Mouse (Mus musculus) liver, embryonic 14.5 days (tissue): ENCODE measurements around the gene Alpk3. TPM values are rescaled to one million over a fixed set of nuclear protein-coding genes. Genes with fewer than 3 reads are reported as not detected.

Source experiments
- ATAC-seq: fragments of 200-750 bp; cut with Nextera tagmentation; 2 replicates; pipeline ENCODE4 v1.8.0; 2017; ENCODE audit warnings: moderate number of reproducible peaks, mild to moderate bottlenecking, moderate library complexity; ENCODE audit not compliant: insufficient read depth
- DNase-seq, 3 experiments: peaks; one replicate each; pipeline ENCODE4 v3.0.0-alpha.2; 2012 to 2013; ENCODE audit warnings: low read depth in 3 of 3, low spot score in 3 of 3
- H3K27ac ChIP-seq: fragments of 300-500 bp; sonication (generic); 2 replicates; pipeline ENCODE4 v1.5.1; 2014; ENCODE audit warnings: moderate library complexity, mild to moderate bottlenecking, control low read depth, inconsistent platforms
- H3K27me3 ChIP-seq: fragments of 300-500 bp; sonication (generic); 2 replicates; pipeline ENCODE4 v1.6.1; 2014; ENCODE audit warnings: mild to moderate bottlenecking, low read length, moderate library complexity; ENCODE audit not compliant: control insufficient read depth, insufficient read depth
- H3K36me3 ChIP-seq: fragments of 300-500 bp; sonication (generic); replicated peaks from 2 replicates; pipeline ENCODE4 v1.6.1; 2014; ENCODE audit warnings: low read depth; ENCODE audit not compliant: control insufficient read depth, insufficient read depth
- H3K4me1 ChIP-seq, 2 experiments: fragments of 200-500 bp in 1 of 2; fragments of 300-500 bp in 1 of 2; sonication (generic) in 1 of 2; replicated peaks; 2 replicates each; pipeline ENCODE4 v1.6.1; 2012 to 2014; ENCODE audit warnings: antibody characterized with exemption in 1 of 2, inconsistent platforms in 1 of 2, low read length in 1 of 2; ENCODE audit not compliant: control insufficient read depth in 2 of 2, insufficient read depth in 2 of 2
- H3K4me2 ChIP-seq: fragments of 300-500 bp; sonication (generic); 2 replicates; pipeline ENCODE4 v1.6.1; 2014; ENCODE audit warnings: low read depth, mild to moderate bottlenecking, control low read depth, moderate library complexity
- H3K4me3 ChIP-seq, 2 experiments: fragments of 200-500 bp in 1 of 2; fragments of 300-500 bp in 1 of 2; sonication (generic) in 1 of 2; 2 replicates each; pipeline ENCODE4 v1.5.1; 2012 to 2014; ENCODE audit warnings: low read depth in 2 of 2, low read length in 2 of 2, mild to moderate bottlenecking in 2 of 2, control low read depth in 1 of 2, inconsistent platforms in 1 of 2, moderate library complexity in 1 of 2; ENCODE audit not compliant: insufficient read depth in 1 of 2
- H3K9ac ChIP-seq: fragments of 300-500 bp; sonication (generic); replicated peaks from 2 replicates; pipeline ENCODE4 v1.6.1; 2014; ENCODE audit warnings: mild to moderate bottlenecking, control low read depth, moderate library complexity
- H3K9me3 ChIP-seq: fragments of 300-500 bp; sonication (generic); 2 replicates; pipeline ENCODE4 v1.6.1; 2016; ENCODE audit warnings: low read length, mixed read lengths; ENCODE audit not compliant: control insufficient read depth
- CTCF ChIP-seq: IDR thresholded peaks from 2 replicates; pipeline ENCODE4 v1.5.1; 2016; ENCODE audit warnings: antibody characterized with exemption, low read depth, control low read depth
- EP300 ChIP-seq: IDR thresholded peaks from 2 replicates; pipeline ENCODE4 v1.6.1; 2016; ENCODE audit warnings: antibody characterized with exemption, low read depth
- WGBS: fragments of 180-500 bp; shearing (Covaris S2); extraction: QIAGEN DNeasy Blood & Tissue Kit; methylation state at CpG from one replicate; pipeline ENCODE4 v1.1.7; 2014; ENCODE audit not compliant: insufficient replicate concordance; 5-methylcytosine and 5-hydroxymethylcytosine counted together
- polyA plus RNA-seq, 2 experiments: library from polyadenylated mRNA; depleted of rRNA in 1 of 2; stranded (reverse) in 1 of 2; unstranded in 1 of 2; fragments of >200 nt; fragmentation: Nextera tagmentation in 1 of 2; extraction: Ambion mirVana in 1 of 2; gene quantifications; 2 replicates each; pipeline versions ENCODE4 v1.2.1 to v1.2.3; 2012 to 2014

Alpk3 gene
- polyA plus RNA-seq, 2 experiments, result 0.03 to 0.04 TPM

DNA sequence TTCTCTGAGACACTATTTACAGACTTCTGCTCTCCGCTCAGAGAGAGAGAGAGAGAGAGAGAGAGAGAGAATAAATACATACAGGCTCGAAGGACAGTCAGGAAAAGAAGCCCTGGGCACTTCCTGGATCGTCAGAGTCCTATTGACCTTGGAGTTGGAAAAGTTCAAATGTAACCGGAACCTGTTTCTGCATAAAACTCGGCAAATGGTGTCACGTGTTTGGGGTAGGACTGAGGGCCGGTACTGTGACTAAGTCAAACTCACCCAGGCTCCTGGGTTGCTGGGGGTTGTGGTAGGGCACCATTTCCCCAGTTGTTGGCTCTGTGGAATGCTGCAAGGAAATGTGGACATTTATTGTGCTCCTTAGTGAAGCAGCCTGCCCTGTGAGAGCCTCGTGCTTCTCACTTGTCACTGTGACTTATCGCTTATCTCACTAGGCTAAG is 1.3 kb downstream of the Alpk3 start:
- Histone ChIP-seq H3K9me3 (no peaks in the 10 kb centered on the region), H3K4me1 (peaks cover 26 to 34% of the 10 kb centered on the region in 2 experiments), H3K36me3 (no peaks in the 10 kb centered on the region), H3K27me3 (no peaks in the 10 kb centered on the region), H3K4me3 (no peak overlapping the region), H3K4me2 (peak overlapping the region; percentile 71), H3K27ac (no peak overlapping the region), H3K9ac (peak overlapping the region; percentile 5; the same call in 1 of the 2 replicates)
- TF ChIP-seq CTCF (no peak), EP300 (no peak)
- ATAC-seq (no peak), DNase-seq (no peak)
- WGBS, result 20% methylated on average over 9 of the region's 9 CpGs

DNA sequence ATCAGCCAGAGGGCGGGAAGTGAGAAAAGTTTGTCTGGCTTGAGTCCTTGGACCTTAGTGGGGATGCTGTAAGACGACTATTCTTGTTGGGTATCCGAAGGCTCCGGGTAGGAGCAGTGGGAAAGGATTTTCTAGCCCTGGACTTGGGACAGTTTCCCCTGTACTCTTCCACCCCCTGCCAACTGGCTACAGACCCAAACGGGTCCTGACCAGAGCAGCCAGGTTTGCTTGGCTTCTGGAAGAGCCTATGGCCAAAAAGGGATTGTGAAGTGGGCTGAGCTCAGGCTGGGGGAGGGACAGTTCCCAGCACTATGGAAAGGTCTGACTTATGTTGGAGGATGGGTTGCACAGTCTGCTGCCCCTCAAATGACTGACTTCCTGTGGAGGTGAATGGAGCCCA is 2.0 kb downstream of the Alpk3 start:
- no peaks in the 10 kb centered on the region for H3K27me3 ChIP-seq
- H3K4me2 ChIP-seq, result no peak overlapping the region
- no peak for TF ChIP-seq CTCF
- no peak for TF ChIP-seq EP300
- H3K27ac ChIP-seq, result no peak overlapping the region
- H3K4me3 ChIP-seq, result no peak overlapping the region
- H3K9me3 ChIP-seq, result no peaks in the 10 kb centered on the region
- no peak for ATAC-seq
- no peak overlapping the region for H3K9ac ChIP-seq
- H3K36me3 ChIP-seq, result no peaks in the 10 kb centered on the region
- no peak for DNase-seq
- peaks cover 26 to 34% of the 10 kb centered on the region in 2 experiments for H3K4me1 ChIP-seq
- WGBS, result 68% methylated on average over 5 of the region's 5 CpGs

DNA sequence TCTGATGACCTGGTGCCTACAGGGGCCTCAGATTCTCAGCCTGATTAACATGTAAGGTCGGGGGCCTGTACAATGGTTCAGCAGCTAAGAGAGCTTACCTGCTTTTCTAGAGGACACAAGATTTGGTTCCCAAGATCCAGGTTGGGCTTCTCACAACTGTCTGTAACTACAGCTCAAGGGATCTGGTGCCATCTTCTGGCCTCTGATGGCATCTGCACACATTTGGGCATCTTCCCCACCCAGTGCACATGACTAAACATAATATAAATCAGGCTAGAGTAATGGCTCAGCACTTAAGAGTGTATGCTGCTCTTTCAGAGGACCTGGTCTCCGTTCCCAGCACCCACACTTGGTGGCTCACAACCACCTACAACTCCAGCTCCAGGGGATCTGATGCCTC is 3.5 kb downstream of the Alpk3 start:
- no peak for ATAC-seq

DNA sequence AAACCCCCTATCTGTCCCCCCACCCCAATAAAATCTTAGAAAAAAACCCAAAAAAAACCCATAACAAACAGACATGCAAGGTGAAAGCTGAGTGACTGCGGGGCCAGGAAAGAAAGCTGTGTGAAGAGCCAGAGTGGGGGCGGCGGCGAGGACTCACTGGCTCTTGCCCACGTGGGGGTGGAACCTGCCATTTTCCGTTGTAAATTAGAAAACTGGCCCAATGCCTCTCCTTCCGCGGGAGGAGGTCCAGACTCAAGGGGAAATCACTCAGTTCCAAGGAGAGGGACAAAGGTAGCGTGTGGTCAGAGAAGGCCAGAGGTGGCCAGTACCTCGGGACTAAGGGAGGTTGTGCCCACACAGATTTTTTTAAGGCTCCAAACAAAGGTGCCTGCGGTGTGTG is 4.5 kb downstream of the Alpk3 start:
- WGBS, result 73% methylated on average over 11 of the region's 11 CpGs
- TF ChIP-seq CTCF (no peak), EP300 (no peak)
- ATAC-seq, result no peak

More for the DNA sequence above, 3.5 kb downstream of the Alpk3 start:
- Histone ChIP-seq H3K4me1 (peaks cover 26 to 34% of the 10 kb centered on the region in 2 experiments), H3K27me3 (no peaks in the 10 kb centered on the region), H3K36me3 (no peaks in the 10 kb centered on the region), H3K27ac (no peak overlapping the region), H3K9ac (no peak overlapping the region), H3K4me2 (no peak overlapping the region), H3K9me3 (no peaks in the 10 kb centered on the region), H3K4me3 (no peak overlapping the region)
- peak; percentile 41 to 61 (median 46) for DNase-seq
- 42% methylated on average over 2 of the region's 2 CpGs for whole genome bisulfite sequencing
- peak; percentile 88 for TF ChIP-seq CTCF
- no peak for TF ChIP-seq EP300

DNA sequence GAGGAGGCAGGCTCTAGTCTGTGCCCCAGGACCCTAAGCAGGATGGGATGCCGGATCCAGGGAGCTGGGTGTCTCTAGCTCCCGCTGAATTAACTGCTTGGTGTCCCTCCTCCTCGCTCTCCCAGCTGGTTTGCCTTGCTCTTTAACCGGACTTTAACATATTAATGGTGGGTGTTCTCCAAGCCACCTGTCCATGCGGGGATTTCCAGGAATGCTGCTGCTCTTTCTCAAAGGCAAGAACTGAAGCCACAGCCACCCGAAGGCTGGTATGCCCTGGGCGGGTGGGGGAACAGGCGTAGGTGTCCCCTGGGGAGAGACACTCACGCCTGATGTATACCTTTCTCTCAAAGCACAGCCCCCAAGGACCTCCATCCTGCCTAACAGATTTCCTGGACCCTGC is 5.9 kb downstream of the Alpk3 start:
- Histone ChIP-seq H3K9me3 (no peaks in the 10 kb centered on the region), H3K4me3 (no peak overlapping the region), H3K36me3 (no peaks in the 10 kb centered on the region), H3K9ac (no peak overlapping the region), H3K4me1 (peaks cover 12 to 13% of the 10 kb centered on the region in 2 experiments), H3K27ac (no peak overlapping the region), H3K4me2 (no peak overlapping the region), H3K27me3 (no peaks in the 10 kb centered on the region)
- ATAC-seq, result no peak
- no peak for TF ChIP-seq CTCF
- no peak for TF ChIP-seq EP300
- WGBS, result 68% methylated on average over 9 of the region's 9 CpGs
- DNase-seq, result no peak

More for the DNA sequence above, 4.5 kb downstream of the Alpk3 start:
- H3K4me1 ChIP-seq, result peaks cover 26 to 27% of the 10 kb centered on the region in 2 experiments
- H3K9me3 ChIP-seq, result no peaks in the 10 kb centered on the region
- H3K27me3 ChIP-seq, result no peaks in the 10 kb centered on the region
- DNase-seq, result no peak
- no peak overlapping the region for H3K27ac ChIP-seq
- H3K36me3 ChIP-seq, result no peaks in the 10 kb centered on the region
- H3K4me3 ChIP-seq, result no peak overlapping the region
- no peak overlapping the region for H3K4me2 ChIP-seq
- no peak overlapping the region for H3K9ac ChIP-seq
